Mouse (Mus musculus) heart, postnatal 0 days (tissue): ENCODE results near the gene Mapk8. TPM values are rescaled to one million over a fixed set of nuclear protein-coding genes. Genes with fewer than 3 reads are reported as not detected.
"Not testable (repeated sequence)": the region's sequence is repeated elsewhere in the genome, so short reads cannot be mapped to it uniquely, and the experiment has no call there.

Source experiments
- ATAC-seq: fragments of 200-750 bp; cut with Nextera tagmentation; 2 replicates; pipeline ENCODE4 v1.8.0; 2017; ENCODE audit warnings: low read depth, moderate number of reproducible peaks, moderate library complexity; ENCODE audit not compliant: insufficient read depth
- DNase-seq: peaks from one replicate; pipeline ENCODE4 v3.0.0-alpha.2; 2016; ENCODE audit warnings: low spot score
- H3K27ac ChIP-seq: fragments of 300-500 bp; sonication (generic); 2 replicates; pipeline ENCODE4 v1.5.1; 2014; ENCODE audit warnings: low read depth, mild to moderate bottlenecking
- H3K27me3 ChIP-seq: fragments of 300-500 bp; sonication (generic); 2 replicates; pipeline ENCODE4 v1.6.1; 2014; ENCODE audit warnings: low read length, mixed read lengths; ENCODE audit not compliant: control insufficient read depth, insufficient read depth
- H3K36me3 ChIP-seq: fragments of 300-500 bp; sonication (generic); replicated peaks from 2 replicates; pipeline ENCODE4 v1.6.1; 2014; ENCODE audit warnings: low read length, mixed read lengths; ENCODE audit not compliant: control insufficient read depth, insufficient read depth
- H3K4me1 ChIP-seq: fragments of 300-500 bp; sonication (generic); 2 replicates; pipeline ENCODE4 v1.6.1; 2014; ENCODE audit warnings: antibody characterized with exemption; ENCODE audit not compliant: control insufficient read depth, insufficient read depth
- H3K4me2 ChIP-seq: fragments of 300-500 bp; sonication (generic); 2 replicates; pipeline ENCODE4 v1.6.1; 2014; ENCODE audit warnings: low read depth, mild to moderate bottlenecking, low read length, moderate library complexity
- H3K4me3 ChIP-seq: fragments of 300-500 bp; sonication (generic); 2 replicates; pipeline ENCODE4 v1.5.1; 2014; ENCODE audit warnings: low read depth, low read length
- H3K9ac ChIP-seq: fragments of 300-500 bp; sonication (generic); replicated peaks from 2 replicates; pipeline ENCODE4 v1.6.1; 2014; ENCODE audit warnings: low read depth, low read length, mixed read lengths
- H3K9me3 ChIP-seq: fragments of 300-500 bp; sonication (generic); replicated peaks from 2 replicates; pipeline ENCODE4 v1.6.1; 2016; ENCODE audit warnings: low read length; ENCODE audit not compliant: control insufficient read depth
- CTCF ChIP-seq: IDR thresholded peaks from 2 replicates; pipeline ENCODE4 v1.5.1; 2016; ENCODE audit warnings: antibody characterized with exemption, control low read depth, low read depth
- EP300 ChIP-seq: IDR thresholded peaks from 2 replicates; pipeline ENCODE4 v1.6.1; 2016; ENCODE audit warnings: antibody characterized with exemption, low read depth
- WGBS: fragments of 180-500 bp; shearing (Covaris S2); extraction: QIAGEN DNeasy Blood & Tissue Kit; methylation state at CpG from one replicate; pipeline ENCODE4 v1.1.7; 2014; 5-methylcytosine and 5-hydroxymethylcytosine counted together
- polyA plus RNA-seq: library from polyadenylated mRNA; unstranded; fragments of >200 nt; fragmentation: Nextera tagmentation; extraction: Ambion mirVana; gene quantifications from 2 replicates; pipeline ENCODE4 v1.2.1, GENCODE M21; 2015
- total RNA-seq: library from RNA; depleted of rRNA; stranded (reverse); fragments of >200 nt; gene quantifications from 2 replicates; pipeline ENCODE4 v1.2.3, GENCODE M21; 2014; ENCODE audit warnings: low replicate concordance

The Mapk8 gene
- total and polyA plus RNA-seq, 2 experiments from 2014 or later: 12.8 to 88.1 TPM

DNA sequence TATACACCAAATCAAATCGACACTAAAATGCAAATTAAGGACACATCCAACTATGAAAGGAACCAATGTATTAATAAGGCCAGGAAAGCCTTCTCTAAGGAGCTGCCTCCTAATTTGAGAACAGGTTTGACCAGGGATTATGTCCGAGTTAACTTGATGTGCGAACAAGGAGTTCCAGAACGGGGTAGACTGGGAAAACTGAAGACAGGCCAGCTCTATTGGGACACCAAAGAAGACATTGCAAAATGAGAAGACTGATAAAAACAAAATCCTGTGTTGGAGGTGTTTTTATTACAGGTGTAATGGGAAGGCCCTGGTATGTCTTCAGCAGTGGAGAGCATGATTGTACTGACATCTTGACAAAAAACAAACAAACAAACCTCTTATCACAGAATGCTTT lies 1.3 kb upstream of the Mapk8 start:
- 88% methylated on average over 4 of the region's 4 CpGs for WGBS
- no peak overlapping the region for H3K9ac ChIP-seq
- no peak overlapping the region for H3K4me2 ChIP-seq
- no peaks in the 10 kb centered on the region for H3K9me3 ChIP-seq
- TF ChIP-seq EP300 (no peak), CTCF (no peak)
- H3K27ac ChIP-seq: no peak overlapping the region
- no peak for ATAC-seq
- H3K4me3 ChIP-seq: no peak overlapping the region
- no peaks in the 10 kb centered on the region for H3K27me3 ChIP-seq
- H3K36me3 ChIP-seq: no peaks in the 10 kb centered on the region
- H3K4me1 ChIP-seq: peaks cover 20% of the 10 kb centered on the region
- no peak for DNase-seq

DNA sequence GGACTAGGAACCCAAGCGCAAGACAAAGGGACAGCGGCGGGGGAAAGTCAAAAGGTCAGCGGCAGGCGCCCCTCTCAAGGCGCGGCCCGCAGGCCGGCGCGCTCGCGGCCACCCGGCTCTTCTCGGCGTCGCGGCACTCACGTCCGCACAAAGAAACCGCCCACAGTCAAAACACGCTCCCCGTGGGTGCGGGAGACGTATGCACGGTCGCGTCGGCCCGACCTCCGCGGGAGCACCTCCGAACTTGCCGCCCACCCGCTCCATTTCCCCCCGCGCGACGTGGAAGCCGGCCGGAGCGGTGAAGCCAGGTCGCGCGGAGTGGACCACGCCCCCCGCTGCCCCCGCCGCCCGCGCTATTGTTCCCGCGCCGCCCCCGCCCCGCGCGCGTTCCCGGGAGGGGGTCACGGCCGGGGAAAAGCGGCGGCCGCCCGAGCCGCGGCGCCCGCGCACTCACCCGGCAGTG lies 366 bp downstream of the Mapk8 start:
- Histone ChIP-seq H3K4me1 (peaks cover 30% of the 10 kb centered on the region), H3K36me3 (no peaks in the 10 kb centered on the region), H3K27me3 (no peaks in the 10 kb centered on the region), H3K9ac (peak overlapping the region; percentile 91), H3K4me3 (peak overlapping the region; percentile 91), H3K27ac (peak overlapping the region; percentile 93), H3K4me2 (peak overlapping the region; percentile 76), H3K9me3 (no peaks in the 10 kb centered on the region)
- no peak for TF ChIP-seq CTCF
- ATAC-seq (peak; percentile 24), DNase-seq (no peak)
- WGBS: under 1% methylated on average over 57 of the region's 72 CpGs

DNA sequence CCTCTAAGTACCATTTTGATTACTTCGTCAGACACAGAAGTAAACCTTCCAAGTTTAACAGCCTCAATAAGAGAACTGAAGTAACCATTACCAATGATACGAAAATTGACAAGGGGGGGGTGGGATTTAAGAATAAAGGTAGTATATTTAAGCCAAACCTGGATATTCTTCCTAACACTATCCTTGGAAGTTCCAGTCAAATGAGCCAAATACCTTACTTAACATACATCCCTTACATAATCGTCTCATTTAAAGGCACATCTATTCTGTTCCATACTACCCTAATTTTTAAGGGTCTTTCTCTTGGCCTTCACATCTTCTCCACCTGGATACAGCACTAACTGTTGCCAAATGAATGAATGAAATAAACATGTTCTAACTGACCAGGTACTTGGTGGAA lies 996 bp downstream of the Mapk8 start:
- peaks cover 30% of the 10 kb centered on the region for H3K4me1 ChIP-seq
- H3K27me3 ChIP-seq: no peaks in the 10 kb centered on the region
- peak overlapping the region; percentile 91 for H3K9ac ChIP-seq
- H3K4me2 ChIP-seq: peak overlapping the region; percentile 76
- WGBS: 36% methylated on average over 3 of the region's 3 CpGs
- no peak for DNase-seq
- peak overlapping the region; percentile 93; the same call in 1 of the 2 replicates for H3K27ac ChIP-seq
- no peak for ATAC-seq
- H3K9me3 ChIP-seq: no peaks in the 10 kb centered on the region
- no peaks in the 10 kb centered on the region for H3K36me3 ChIP-seq
- TF ChIP-seq EP300 (no peak), CTCF (no peak)
- peak overlapping the region; percentile 91 for H3K4me3 ChIP-seq

DNA sequence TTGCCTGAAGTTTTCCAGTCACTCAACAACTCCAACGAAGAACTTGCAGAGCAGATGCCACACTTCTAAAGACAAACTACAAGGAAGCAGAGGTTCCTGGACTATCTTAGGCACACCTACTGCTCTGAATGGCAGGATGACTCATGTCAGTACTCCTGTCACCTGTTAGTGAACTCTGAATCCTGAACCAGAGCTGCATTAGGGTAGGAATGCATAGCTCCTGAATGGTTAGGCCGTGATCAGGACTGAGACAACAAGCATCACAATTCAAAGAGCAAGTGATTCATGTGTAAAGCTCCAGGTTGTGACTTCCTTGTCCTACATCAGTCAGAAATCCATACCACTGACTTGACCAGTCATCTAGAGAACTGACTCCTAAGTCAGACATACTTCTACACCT lies 3.2 kb downstream of the Mapk8 start:
- Histone ChIP-seq H3K9ac (no peak overlapping the region), H3K27ac (no peak overlapping the region), H3K4me1 (peaks cover 30% of the 10 kb centered on the region), H3K9me3 (no peaks in the 10 kb centered on the region), H3K36me3 (no peaks in the 10 kb centered on the region), H3K4me3 (no peak overlapping the region), H3K27me3 (no peaks in the 10 kb centered on the region), H3K4me2 (no peak overlapping the region)
- DNase-seq: no peak
- 40% methylated on average over 2 of the region's 2 CpGs for WGBS
- TF ChIP-seq CTCF (no peak), EP300 (no peak)
- ATAC-seq: no peak

DNA sequence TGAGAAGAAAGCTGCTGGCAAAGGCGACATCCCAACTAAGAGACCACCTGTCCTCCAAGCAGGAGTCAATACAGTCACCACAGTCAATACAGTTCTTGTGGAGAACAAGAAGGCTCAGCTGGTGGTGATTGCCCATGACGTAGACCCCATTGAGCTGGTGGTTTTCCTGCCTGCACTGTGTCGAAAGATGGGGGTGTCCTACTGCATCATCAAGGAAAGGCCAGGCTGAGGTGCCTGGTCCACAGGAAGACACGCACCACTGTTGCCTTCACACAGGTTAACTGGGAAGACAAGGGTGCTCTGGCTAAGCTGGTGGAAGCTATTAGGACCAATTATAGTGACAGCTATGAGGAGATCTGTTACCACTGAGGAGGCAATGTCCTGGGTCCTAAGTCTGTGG lies 14.5 kb downstream of the Mapk8 start:
- not testable (repeated sequence) for H3K4me3 ChIP-seq, H3K4me1 ChIP-seq, H3K9me3 ChIP-seq

DNA sequence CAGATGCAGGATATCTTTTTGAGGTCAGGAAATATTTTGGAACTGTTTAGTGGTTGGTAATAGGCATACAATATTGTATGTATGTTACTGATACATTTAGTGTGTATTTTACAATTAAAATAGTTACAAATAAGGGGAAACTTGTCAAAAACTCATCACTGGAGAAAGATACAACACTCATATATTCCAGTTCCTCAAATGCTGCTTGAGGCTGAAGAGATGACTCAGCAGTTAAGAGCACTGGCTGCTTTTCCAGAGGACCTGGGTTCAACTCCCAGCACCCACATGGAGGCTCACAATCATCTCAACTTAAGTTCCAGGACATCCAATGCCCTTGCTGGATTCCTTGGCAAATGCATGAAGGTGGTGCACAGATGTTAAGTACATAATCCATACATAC lies 22.8 kb downstream of the Mapk8 start:
- Histone ChIP-seq H3K4me2 (no peak overlapping the region), H3K27me3 (no peaks in the 10 kb centered on the region), H3K27ac (no peak overlapping the region), H3K9ac (no peak overlapping the region), H3K36me3 (no peaks in the 10 kb centered on the region), H3K4me3 (no peak overlapping the region), H3K9me3 (no peaks in the 10 kb centered on the region), H3K4me1 (0 out of 2 replicates have a peak, but pooled peaks cover 5% of the 10 kb centered on the region)
- ATAC-seq (no peak), DNase-seq (no peak)
- TF ChIP-seq CTCF (no peak), EP300 (no peak)

More for the DNA sequence above, 14.5 kb downstream of the Mapk8 start:
- H3K27ac ChIP-seq, H3K36me3 ChIP-seq, H3K27me3 ChIP-seq, ATAC-seq, DNase-seq, H3K4me2 ChIP-seq, H3K9ac ChIP-seq: not testable (repeated sequence)
- 89% methylated on average over 4 of the region's 4 CpGs for WGBS
